In genomic region chr1:119996798-119997581, GRCm38 (mm10) we compare ENCODE assay signal across 8 mouse cellular contexts. TPM values are rescaled to one million over a fixed set of nuclear protein-coding genes. Genes with fewer than 3 reads are reported as not detected.
DNase-seq lines count a peak whose midpoint lies in the region; ATAC-seq and TF ChIP-seq lines count a peak whose summit lies in the region.

TSS of gene Cfap221 (minus strand) at chr1:119997234.

- peak within 1 kb of the TSS; percentile 72 for H3K4me2 ChIP-seq in heart, postnatal 0 days (ENCODE audit: low read depth, low read length)
- peak within 1 kb of the TSS; percentile 64 for H3K4me2 ChIP-seq in liver, embryonic 15.5 days
- H3K4me2 ChIP-seq in neural tube, embryonic 13.5 days = peak within 1 kb of the TSS; percentile 60

- peak; percentile 25 to 46 for DNase-seq in cerebellum, postnatal 4 days (ENCODE audit: low spot score in 2 of 2)
- DNase-seq in cerebellum, adult 9-10 months = no peak
- peak; percentile 43 for DNase-seq in heart, postnatal 0 days (ENCODE audit: low spot score)
- DNase-seq in kidney, postnatal 36 days = peak; percentile 64 to 77
- peak; percentile 8 to 17 for DNase-seq in thymus, postnatal 10 days (ENCODE audit: low spot score in 2 of 2)

- no peaks in the 10 kb centered on the region for H3K9me3 ChIP-seq in heart, postnatal 0 days (replicated peaks; ENCODE audit: control insufficient read depth, low read length)
- no peaks in the 10 kb centered on the region for H3K9me3 ChIP-seq in liver, embryonic 15.5 days (replicated peaks)
- H3K9me3 ChIP-seq in neural tube, embryonic 13.5 days = no peaks in the 10 kb centered on the region

- peak within 1 kb of the TSS; percentile 61 for H3K4me3 ChIP-seq in embryonic fibroblast, embryonic 13.5 days (ENCODE audit: insufficient read depth, low read length)
- peak within 1 kb of the TSS; percentile 53 for H3K4me3 ChIP-seq in heart, postnatal 0 days (ENCODE audit: low read depth, low read length)
- peak within 1 kb of the TSS; percentile 50 for H3K4me3 ChIP-seq in liver, embryonic 15.5 days (replicated peaks)
- H3K4me3 ChIP-seq in neural tube, embryonic 13.5 days = peak within 1 kb of the TSS; percentile 40

- H3K4me1 ChIP-seq in embryonic fibroblast, embryonic 13.5 days (ENCODE audit: control insufficient read depth, insufficient read depth, low read length) = no peaks in the 10 kb centered on the region
- no peaks in the 10 kb centered on the region for H3K4me1 ChIP-seq in heart, postnatal 0 days (ENCODE audit: control insufficient read depth, insufficient read depth)
- no peaks in the 10 kb centered on the region for H3K4me1 ChIP-seq in liver, embryonic 15.5 days (replicated peaks)
- H3K4me1 ChIP-seq in neural tube, embryonic 13.5 days (replicated peaks) = peaks cover 10% of the 10 kb centered on the region

- H3K27me3 ChIP-seq in heart, postnatal 0 days (ENCODE audit: control insufficient read depth, insufficient read depth, low read length) = no peaks in the 10 kb centered on the region
- H3K27me3 ChIP-seq in liver, embryonic 15.5 days = no peaks in the 10 kb centered on the region; the same call in 1 of the 2 replicates
- no peaks in the 10 kb centered on the region; the same call in none of the 2 replicates for H3K27me3 ChIP-seq in neural tube, embryonic 13.5 days

- no peak for TF ChIP-seq CTCF in embryonic fibroblast, embryonic 13.5 days (IDR thresholded peaks at IDR 0.05; ENCODE audit: borderline replicate concordance, insufficient read depth, low read length)
- no peak for TF ChIP-seq CTCF in heart, postnatal 0 days (IDR thresholded peaks at IDR 0.05; ENCODE audit: low read depth)

- TF ChIP-seq EP300 in heart, postnatal 0 days (IDR thresholded peaks at IDR 0.05; ENCODE audit: low read depth) = no peak

- H3K9ac ChIP-seq in heart, postnatal 0 days (replicated peaks; ENCODE audit: low read depth, low read length) = no peak within 1 kb of the TSS
- H3K9ac ChIP-seq in liver, embryonic 15.5 days = no peak within 1 kb of the TSS
- no peak within 1 kb of the TSS for H3K9ac ChIP-seq in neural tube, embryonic 13.5 days

- 6% methylated on average over 30 of the region's 30 CpGs for WGBS in heart, postnatal 0 days
- WGBS in liver, embryonic 15.5 days (ENCODE audit: insufficient replicate concordance) = 5% methylated on average over 30 of the region's 30 CpGs
- 6% methylated on average over 30 of the region's 30 CpGs for WGBS in neural tube, embryonic 13.5 days

- TF ChIP-seq POLR2A in embryonic fibroblast, embryonic 13.5 days (IDR thresholded peaks at IDR 0.05; ENCODE audit: low read depth, low read length) = no peak

- no peak within 1 kb of the TSS for H3K27ac ChIP-seq in embryonic fibroblast, embryonic 13.5 days (ENCODE audit: insufficient read depth, low read length)
- no peak within 1 kb of the TSS for H3K27ac ChIP-seq in heart, postnatal 0 days (ENCODE audit: low read depth)
- H3K27ac ChIP-seq in liver, embryonic 15.5 days (replicated peaks) = no peak within 1 kb of the TSS
- no peak within 1 kb of the TSS for H3K27ac ChIP-seq in neural tube, embryonic 13.5 days (replicated peaks)

- peak; percentile 93 for ATAC-seq in heart, postnatal 0 days (ENCODE audit: insufficient read depth, low read depth)
- ATAC-seq in liver, embryonic 15.5 days (ENCODE audit: insufficient read depth) = peak; percentile 78
- ATAC-seq in neural tube, embryonic 13.5 days (ENCODE audit: low read depth) = peak; percentile 84

- no peaks in the 10 kb centered on the region for H3K36me3 ChIP-seq in heart, postnatal 0 days (replicated peaks; ENCODE audit: control insufficient read depth, insufficient read depth, low read length)
- H3K36me3 ChIP-seq in liver, embryonic 15.5 days (replicated peaks) = no peaks in the 10 kb centered on the region
- no peaks in the 10 kb centered on the region for H3K36me3 ChIP-seq in neural tube, embryonic 13.5 days

RNA-seq across cellular contexts. Expression of gene Cfap221, which starts in this region (rescaled TPM):
- not detected in 2 replicates for polyA plus RNA-seq in embryonic fibroblast, embryonic 13.5 days (2011; ENCODE audit: insufficient read length, low read depth, missing spikeins)
- total RNA-seq in heart, postnatal 0 days (2014; rRNA removed; ENCODE audit: low replicate concordance) = not detected in 2 replicates
- polyA plus RNA-seq in heart, postnatal 0 days (2015; fragmentation: Nextera tagmentation; extraction: Ambion mirVana) = 0.04 TPM in 1 of 2 replicates, not detected in the other
- 0.05 and 0.08 TPM in 2 replicates for polyA plus RNA-seq in liver, embryonic 15.5 days (2015; fragmentation: Nextera tagmentation; extraction: Ambion mirVana)
- polyA plus RNA-seq in neural tube, embryonic 13.5 days (2015; fragmentation: Nextera tagmentation; extraction: Ambion mirVana) = 0.32 TPM in 1 of 2 replicates, not detected in the other

Comparison
In these comparisons a context has a peak if more than half of its experiments do, and no peak if none do; other contexts are left out.
1. Peak in DNase-seq, ATAC-seq, H3K4me3 ChIP-seq and H3K4me2 ChIP-seq in heart, postnatal 0 days; RNA of the gene not detected or under 1 TPM.
2. Peak in ATAC-seq, H3K4me3 ChIP-seq and H3K4me2 ChIP-seq in liver, embryonic 15.5 days; RNA of the gene not detected or under 1 TPM.
3. Peak in ATAC-seq, H3K4me3 ChIP-seq and H3K4me2 ChIP-seq in neural tube, embryonic 13.5 days; RNA of the gene not detected or under 1 TPM.